Mouse (Mus musculus) 3134 (cell line): ENCODE measurements around the gene 9230112D13Rik.
A peak's percentile ranks its signal among the peaks of the same experiment; 100 is the strongest.

Experiments
- DNase-seq: peaks from one replicate; pipeline ENCODE4 v3.0.0-alpha.2; 2011; ENCODE audit warnings: low spot score; ENCODE audit not compliant: insufficient read length; ENCODE audit errors: extremely low read depth

9230112D13Rik gene

GRCm38 (mm10) chr14:34501804-34502474, 20.7 kb downstream of the 9230112D13Rik start:
- DNase-seq: peak; percentile 72

GRCm38 (mm10) chr14:34501447-34501803, 21.2 kb downstream of the 9230112D13Rik start:
- peak; percentile 31 for DNase-seq

GRCm38 (mm10) chr14:34500309-34500708, 22.3 kb downstream of the 9230112D13Rik start:
- DNase-seq: no peak

GRCm38 (mm10) chr14:34499664-34500063, 22.9 kb downstream of the 9230112D13Rik start:
- DNase-seq: no peak

- DNase-seq: no peak
These were observed 25.3 kb downstream of the 9230112D13Rik start for GRCm38 (mm10) chr14:34497346-34497745.

- DNase-seq: no peak
These were observed 28.9 kb downstream of the 9230112D13Rik start for GRCm38 (mm10) chr14:34493682-34494081.

- no peak for DNase-seq
These were observed 29.9 kb downstream of the 9230112D13Rik start for GRCm38 (mm10) chr14:34492688-34493087.

- no peak for DNase-seq
These were observed 31.6 kb downstream of the 9230112D13Rik start for GRCm38 (mm10) chr14:34490965-34491364.

- DNase-seq: no peak
These were observed 32.7 kb downstream of the 9230112D13Rik start for GRCm38 (mm10) chr14:34489928-34490327.

- no peak for DNase-seq
These were observed 36.4 kb downstream of the 9230112D13Rik start for GRCm38 (mm10) chr14:34486169-34486568.

GRCm38 (mm10) chr14:34483469-34484341, 38.9 kb downstream of the 9230112D13Rik start:
- no peak for DNase-seq

GRCm38 (mm10) chr14:34471591-34471990, 51.0 kb downstream of the 9230112D13Rik start:
- no peak for DNase-seq

GRCm38 (mm10) chr14:34466291-34466690, 56.3 kb downstream of the 9230112D13Rik start:
- no peak for DNase-seq
